ENCODE assay signal across 9 mouse cellular contexts in the genomic region with DNA sequence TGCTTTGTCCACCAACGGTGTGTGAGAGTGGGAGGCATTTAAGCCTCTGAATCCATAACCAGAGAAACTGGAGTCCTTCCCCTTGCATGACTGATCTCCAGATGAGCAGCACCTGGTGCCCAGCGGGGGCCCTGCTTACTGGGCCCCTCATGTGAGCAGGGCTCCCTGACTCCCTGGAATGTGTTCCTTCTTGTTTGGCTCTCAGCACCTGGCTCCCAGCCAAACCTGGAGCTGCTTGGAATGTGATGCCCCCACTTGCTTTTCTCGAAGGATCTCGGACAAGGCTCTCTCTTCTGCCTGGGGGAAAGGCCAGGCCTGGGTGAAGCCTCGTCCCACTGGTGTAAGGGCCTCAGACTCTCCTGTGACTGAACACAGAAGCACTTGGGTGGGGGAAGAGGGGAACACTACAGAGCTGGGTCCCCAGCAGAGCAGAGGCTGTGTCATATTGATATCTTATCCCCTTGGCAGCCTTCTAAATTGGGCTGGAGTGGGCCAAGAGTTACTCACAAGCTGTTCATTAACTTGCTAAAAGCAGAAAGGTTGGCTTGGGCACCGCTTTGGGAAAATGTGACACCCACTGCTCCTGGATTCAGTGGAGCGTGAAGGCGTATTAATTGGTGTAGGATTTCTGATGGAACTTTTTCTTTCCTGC. TPM values are rescaled to one million over a fixed set of nuclear protein-coding genes. Genes with fewer than 3 reads are reported as not detected.
DNase-seq lines count a peak whose midpoint lies in the region; ATAC-seq lines count a peak whose summit lies in the region.
"Had no signal": no experiment of that assay in that cellular context is flagged by ENCODE, and none has a peak within 500 bp of the region (broad histone marks: within the 10 kb centered on the region; RNA-seq: fewer than 3 reads in every experiment).

No protein-coding gene starts in this region.

- H3K27me3 ChIP-seq in neural tube, embryonic 11.5 days (ENCODE audit: control insufficient read depth, insufficient read depth, low read length), result no peaks in the 10 kb centered on the region
- peaks cover 4% of the 10 kb centered on the region; the same call in 1 of the 2 replicates for H3K27me3 ChIP-seq in forebrain, embryonic 12.5 days
- H3K27me3 ChIP-seq in hindbrain, embryonic 15.5 days, result no peaks in the 10 kb centered on the region

- no peak overlapping the region for H3K9ac ChIP-seq in neural tube, embryonic 11.5 days (ENCODE audit: low read length)
- H3K9ac ChIP-seq in forebrain, embryonic 12.5 days, result no peak overlapping the region
- no peak overlapping the region for H3K9ac ChIP-seq in hindbrain, embryonic 15.5 days

- no peaks in the 10 kb centered on the region for H3K36me3 ChIP-seq in neural tube, embryonic 11.5 days (ENCODE audit: control insufficient read depth, insufficient read depth, low read length)
- H3K36me3 ChIP-seq in forebrain, embryonic 12.5 days (replicated peaks), result no peaks in the 10 kb centered on the region
- H3K36me3 ChIP-seq in hindbrain, embryonic 15.5 days, result no peaks in the 10 kb centered on the region

- no peaks in the 10 kb centered on the region for H3K9me3 ChIP-seq in neural tube, embryonic 11.5 days (ENCODE audit: control insufficient read depth, low read length)
- no peaks in the 10 kb centered on the region for H3K9me3 ChIP-seq in forebrain, embryonic 12.5 days
- H3K9me3 ChIP-seq in hindbrain, embryonic 15.5 days, result no peaks in the 10 kb centered on the region

- no peak overlapping the region for H3K27ac ChIP-seq in neural tube, embryonic 11.5 days (ENCODE audit: low read depth, low read length)
- peak overlapping the region; percentile 59; the same call in 1 of the 2 replicates for H3K27ac ChIP-seq in forebrain, embryonic 12.5 days
- H3K27ac ChIP-seq in hindbrain, embryonic 15.5 days (replicated peaks), result no peak overlapping the region

- H3K4me3 ChIP-seq in neural tube, embryonic 11.5 days (ENCODE audit: low read depth, low read length), result no peak overlapping the region
- H3K4me3 ChIP-seq in forebrain, embryonic 12.5 days (replicated peaks), result no peak overlapping the region
- no peak overlapping the region for H3K4me3 ChIP-seq in hindbrain, embryonic 15.5 days

- DNase-seq in neural tube, embryonic 11.5 days (ENCODE audit: low spot score), result peak; percentile 25
- DNase-seq in neural tube, embryonic 10.5 days (ENCODE audit: extremely low spot score, low spot score), result no peak
- peak; percentile 23 to 25 for DNase-seq in layer of hippocampus, postnatal 25 days (ENCODE audit: extremely low spot score in 1 of 2, low spot score in 1 of 2)
- peak; percentile 57 for DNase-seq in lung, postnatal 36 days
- no peak for DNase-seq in adipocyte (ENCODE audit: low spot score)

- H3K4me1 ChIP-seq in neural tube, embryonic 11.5 days (ENCODE audit: control insufficient read depth, insufficient read depth, low read length), result no peaks in the 10 kb centered on the region
- H3K4me1 ChIP-seq in forebrain, embryonic 12.5 days, result peaks cover 14% of the 10 kb centered on the region; the same call in 1 of the 2 replicates
- H3K4me1 ChIP-seq in hindbrain, embryonic 15.5 days (replicated peaks), result peaks cover 15% of the 10 kb centered on the region

- ATAC-seq in neural tube, embryonic 11.5 days (ENCODE audit: insufficient read depth, low FRiP score, low TSS enrichment), result no peak
- no peak for ATAC-seq in forebrain, embryonic 12.5 days (ENCODE audit: low FRiP score)
- ATAC-seq in hindbrain, embryonic 15.5 days (ENCODE audit: low FRiP score, low read depth), result 0 out of 2 replicates have a peak, but pooled peaks have one; percentile 27
- no peak for ATAC-seq in monocyte, adult 5-6 weeks (replicated peaks; ENCODE audit: insufficient number of reproducible peaks, low FRiP score, low TSS enrichment, poor library complexity, severe bottlenecking)

- WGBS in neural tube, embryonic 11.5 days, result 67% methylated on average over 8 of the region's 8 CpGs
- 61% methylated on average over 8 of the region's 8 CpGs for WGBS in forebrain, embryonic 12.5 days
- WGBS in hindbrain, embryonic 15.5 days, result 59% methylated on average over 8 of the region's 8 CpGs

- H3K4me2 ChIP-seq in neural tube, embryonic 11.5 days (ENCODE audit: low read depth), result no peak overlapping the region
- H3K4me2 ChIP-seq in forebrain, embryonic 12.5 days, result peak overlapping the region; percentile 2; the same call in 1 of the 2 replicates
- H3K4me2 ChIP-seq in hindbrain, embryonic 15.5 days, result no peak overlapping the region; the same call in 1 of the 2 replicates

RNA-seq across cellular contexts. Expression of a gene that starts 26.6 kb away (rescaled TPM):
- polyA plus RNA-seq in neural tube, embryonic 11.5 days (2014; fragmentation: Nextera tagmentation; extraction: Ambion mirVana), result 19.8 and 22.0 TPM in 2 replicates
- polyA plus RNA-seq in forebrain, embryonic 12.5 days (2016; fragmentation: Nextera tagmentation; extraction: Ambion mirVana), result 13.0 and 18.1 TPM in 2 replicates
- polyA plus RNA-seq in hindbrain, embryonic 15.5 days (2015; fragmentation: Nextera tagmentation; extraction: Ambion mirVana), result 10.2 and 11.8 TPM in 2 replicates
- 1 to 10 TPM; 9.2 to 9.7 TPM for total RNA-seq in layer of hippocampus, postnatal 25 days (2021)
- 0.57 to 5.4 TPM (median 0.85 TPM) in 3 replicates for total RNA-seq in monocyte, adult 5-6 weeks (2017)

RNA-seq across cellular contexts. Expression of a gene that starts 26.8 kb away (rescaled TPM):
- polyA plus RNA-seq in neural tube, embryonic 11.5 days (2014; fragmentation: Nextera tagmentation; extraction: Ambion mirVana), result 22.2 and 24.5 TPM in 2 replicates
- polyA plus RNA-seq in forebrain, embryonic 12.5 days (2016; fragmentation: Nextera tagmentation; extraction: Ambion mirVana), result 20.9 and 22.7 TPM in 2 replicates
- 24.6 and 25.1 TPM in 2 replicates for polyA plus RNA-seq in hindbrain, embryonic 15.5 days (2015; fragmentation: Nextera tagmentation; extraction: Ambion mirVana)
- 10 to 100 TPM; 57.4 to 66.3 TPM for total RNA-seq in layer of hippocampus, postnatal 25 days (2021)
- 12.7 to 31.5 TPM (median 27.3 TPM) in 3 replicates for total RNA-seq in monocyte, adult 5-6 weeks (2017)

RNA-seq across cellular contexts. Expression of a gene that starts 44.0 kb away (rescaled TPM):
- polyA plus RNA-seq in neural tube, embryonic 11.5 days (2014; fragmentation: Nextera tagmentation; extraction: Ambion mirVana), result 0.17 and 0.43 TPM in 2 replicates
- 0.40 and 0.49 TPM in 2 replicates for polyA plus RNA-seq in forebrain, embryonic 12.5 days (2016; fragmentation: Nextera tagmentation; extraction: Ambion mirVana)
- 3.9 and 5.2 TPM in 2 replicates for polyA plus RNA-seq in hindbrain, embryonic 15.5 days (2015; fragmentation: Nextera tagmentation; extraction: Ambion mirVana)
- total RNA-seq in layer of hippocampus, postnatal 25 days (2021), result 1 to 10 TPM; 4.9 to 7.3 TPM
- total RNA-seq in monocyte, adult 5-6 weeks (2017), result 0.19 to 0.53 TPM (median 0.49 TPM) in 3 replicates
- total RNA-seq: liver, adult 2 months had no signal

Comparison
In these comparisons a context has a peak if more than half of its experiments do, and no peak if none do; other contexts are left out.
1. DNase-seq: peak in neural tube, embryonic 11.5 days (single experiment), layer of hippocampus, postnatal 25 days (2 of 2) and lung, postnatal 36 days (single experiment); none in neural tube, embryonic 10.5 days (single experiment) and adipocyte (single experiment).